Mouse (Mus musculus) intestine, postnatal 0 days (tissue): ENCODE measurements around the gene Oaf. TPM values are rescaled to one million over a fixed set of nuclear protein-coding genes. Genes with fewer than 3 reads are reported as not detected.

Source experiments
- ATAC-seq: fragments of 200-750 bp; cut with Nextera tagmentation; 2 replicates; pipeline ENCODE4 v1.8.0; 2017; ENCODE audit warnings: mild to moderate bottlenecking, moderate TSS enrichment, moderate library complexity
- H3K27ac ChIP-seq: fragments of 300-500 bp; sonication (generic); 2 replicates; pipeline ENCODE4 v1.5.1; 2014; ENCODE audit warnings: mild to moderate bottlenecking, low read depth, low read length, moderate library complexity
- H3K27me3 ChIP-seq: fragments of 300-500 bp; sonication (generic); replicated peaks from 2 replicates; pipeline ENCODE4 v1.6.1; 2014; ENCODE audit warnings: low read length, mixed read lengths; ENCODE audit not compliant: control insufficient read depth, insufficient read depth
- H3K36me3 ChIP-seq: fragments of 300-500 bp; sonication (generic); 2 replicates; pipeline ENCODE4 v1.6.1; 2014; ENCODE audit warnings: mild to moderate bottlenecking, moderate library complexity; ENCODE audit not compliant: control insufficient read depth, insufficient read depth
- H3K4me1 ChIP-seq: fragments of 300-500 bp; sonication (generic); replicated peaks from 2 replicates; pipeline ENCODE4 v1.6.1; 2014; ENCODE audit warnings: antibody characterized with exemption, low read length, mixed read lengths; ENCODE audit not compliant: control insufficient read depth, insufficient read depth
- H3K4me2 ChIP-seq: fragments of 300-500 bp; sonication (generic); replicated peaks from 2 replicates; pipeline ENCODE4 v1.6.1; 2014; ENCODE audit warnings: low read depth, mild to moderate bottlenecking, moderate library complexity
- H3K4me3 ChIP-seq: fragments of 300-500 bp; sonication (generic); 2 replicates; pipeline ENCODE4 v1.5.1; 2014; ENCODE audit warnings: low read depth, low read length
- H3K9ac ChIP-seq: fragments of 300-500 bp; sonication (generic); 2 replicates; pipeline ENCODE4 v1.6.1; 2014; ENCODE audit warnings: mild to moderate bottlenecking, low read depth, low read length
- H3K9me3 ChIP-seq: fragments of 300-500 bp; sonication (generic); 2 replicates; pipeline ENCODE4 v1.6.1; 2016; ENCODE audit warnings: mixed run types; ENCODE audit not compliant: control insufficient read depth
- CTCF ChIP-seq: sonication (generic); IDR thresholded peaks from 2 replicates; pipeline ENCODE4 v1.5.1; 2016; ENCODE audit warnings: low read depth, mild to moderate bottlenecking, control low read depth, antibody characterized with exemption, moderate library complexity
- WGBS: fragments of 180-500 bp; shearing (Covaris S2); extraction: QIAGEN DNeasy Blood & Tissue Kit; methylation state at CpG from one replicate; pipeline ENCODE4 v1.1.7; 2014; 5-methylcytosine and 5-hydroxymethylcytosine counted together
- polyA plus RNA-seq: library from polyadenylated mRNA; unstranded; fragments of >200 nt; fragmentation: Nextera tagmentation; extraction: Ambion mirVana; gene quantifications from 2 replicates; pipeline ENCODE4 v1.2.1, GENCODE M21; 2015

The Oaf gene
- polyA plus RNA-seq, result 39.7 and 45.5 TPM in 2 replicates

GRCm38 (mm10) chr9:43239712-43240593, at the start of gene Oaf:
Oaf (minus strand) TSS chr9:43239911.
- peak; percentile 76 for ATAC-seq
- Histone ChIP-seq H3K9ac (peak within 1 kb of the TSS; percentile 85), H3K27me3 (no peaks in the 10 kb centered on the region), H3K4me3 (peak within 1 kb of the TSS; percentile 78), H3K27ac (peak within 1 kb of the TSS; percentile 95), H3K4me2 (peak within 1 kb of the TSS; percentile 84), H3K36me3 (no peaks in the 10 kb centered on the region), H3K4me1 (0 out of 2 replicates have a peak, but pooled peaks cover 17% of the 10 kb centered on the region), H3K9me3 (no peaks in the 10 kb centered on the region)
- no peak for TF ChIP-seq CTCF
- 1% methylated on average over 31 of the region's 44 CpGs for WGBS

- TF ChIP-seq CTCF, result peak; percentile 88
- Histone ChIP-seq H3K4me2 (no peak overlapping the region), H3K9ac (no peak overlapping the region), H3K27me3 (no peaks in the 10 kb centered on the region), H3K4me1 (no peaks in the 10 kb centered on the region), H3K36me3 (no peaks in the 10 kb centered on the region), H3K27ac (no peak overlapping the region), H3K9me3 (no peaks in the 10 kb centered on the region), H3K4me3 (no peak overlapping the region)
- WGBS, result 6% methylated on average over 20 of the region's 20 CpGs
- no peak for ATAC-seq
Observed at GRCm38 (mm10) chr9:43286870-43287269, 47.2 kb upstream of the Oaf start.

DNA sequence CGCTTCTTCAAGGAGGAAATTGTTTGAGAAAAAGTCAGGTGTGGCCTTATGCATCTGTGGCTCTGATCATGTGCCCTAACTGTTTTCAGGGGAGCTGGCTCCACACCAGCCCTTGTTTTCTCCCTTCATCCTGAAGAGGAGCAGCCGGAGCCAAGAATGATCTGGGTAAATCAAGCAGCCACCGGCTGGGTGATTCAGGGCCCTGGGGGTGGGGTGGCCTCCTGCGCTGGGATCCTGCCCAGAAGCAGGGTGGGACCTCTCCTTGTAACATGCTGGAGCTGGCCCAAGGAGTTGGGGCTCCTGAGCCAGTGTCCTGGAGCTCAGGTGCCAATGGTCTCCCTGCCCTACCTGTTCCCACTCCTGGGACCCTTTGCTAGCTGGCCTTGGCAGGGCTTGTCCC, 45.6 kb upstream of the Oaf start:
- no peaks in the 10 kb centered on the region for H3K27me3 ChIP-seq
- H3K27ac ChIP-seq, result no peak overlapping the region
- WGBS, result 87% methylated on average over 4 of the region's 4 CpGs
- no peak overlapping the region for H3K4me3 ChIP-seq
- no peaks in the 10 kb centered on the region for H3K4me1 ChIP-seq
- no peak overlapping the region for H3K4me2 ChIP-seq
- no peak overlapping the region for H3K9ac ChIP-seq
- no peaks in the 10 kb centered on the region for H3K36me3 ChIP-seq
- no peaks in the 10 kb centered on the region for H3K9me3 ChIP-seq
- TF ChIP-seq CTCF, result no peak
- ATAC-seq, result no peak

- TF ChIP-seq CTCF, result peak; percentile 97
- Histone ChIP-seq H3K27ac (no peak overlapping the region), H3K4me3 (no peak overlapping the region), H3K27me3 (no peaks in the 10 kb centered on the region), H3K4me1 (no peaks in the 10 kb centered on the region), H3K9ac (no peak overlapping the region), H3K9me3 (no peaks in the 10 kb centered on the region), H3K4me2 (no peak overlapping the region), H3K36me3 (no peaks in the 10 kb centered on the region)
- ATAC-seq, result peak; percentile 71
- 8% methylated on average over 6 of the region's 6 CpGs for WGBS
Observed at GRCm38 (mm10) chr9:43284284-43284683, 44.6 kb upstream of the Oaf start.

GRCm38 (mm10) chr9:43273735-43274134, 34.0 kb upstream of the Oaf start:
- Histone ChIP-seq H3K4me2 (no peak overlapping the region), H3K9me3 (no peaks in the 10 kb centered on the region), H3K4me3 (no peak overlapping the region), H3K27me3 (0 out of 2 replicates have a peak, but pooled peaks cover 13% of the 10 kb centered on the region), H3K9ac (no peak overlapping the region), H3K36me3 (no peaks in the 10 kb centered on the region), H3K27ac (no peak overlapping the region), H3K4me1 (no peaks in the 10 kb centered on the region)
- WGBS, result 65% methylated on average over 9 of the region's 9 CpGs
- no peak for TF ChIP-seq CTCF
- ATAC-seq, result no peak

GRCm38 (mm10) chr9:43271761-43272518, 32.2 kb upstream of the Oaf start:
- Histone ChIP-seq H3K27ac (no peak overlapping the region), H3K4me3 (no peak overlapping the region), H3K4me2 (no peak overlapping the region), H3K9me3 (no peaks in the 10 kb centered on the region), H3K36me3 (no peaks in the 10 kb centered on the region), H3K9ac (no peak overlapping the region), H3K4me1 (no peaks in the 10 kb centered on the region), H3K27me3 (0 out of 2 replicates have a peak, but pooled peaks cover 13% of the 10 kb centered on the region)
- no peak for TF ChIP-seq CTCF
- ATAC-seq, result peak; percentile 21; the same call in 1 of the 2 replicates
- 77% methylated on average over 14 of the region's 14 CpGs for WGBS
